Mouse (Mus musculus): ENCODE measurements at regions not wholly inside any gene's neighbourhood (a gene's known extent, or its start where the extent isn't known, plus 50 kb on each side); places are given as distances from the start of the nearest gene placed in this dataset.
"Not testable (repeated sequence)": the region's sequence is repeated elsewhere in the genome, so short reads cannot be mapped to it uniquely, and the experiment has no call there.

- no peak for DNase-seq
Observed at GRCm38 (mm10) chr4:97509576-97509975, 263.0 kb upstream of the Nfia start.

GRCm38 (mm10) chr4:97505734-97506133, 266.8 kb upstream of the Nfia start:
- DNase-seq, result no peak

- no peak for DNase-seq
Observed at GRCm38 (mm10) chr4:97491248-97491804, 281.2 kb upstream of the Nfia start.

- DNase-seq, result no peak
Observed at GRCm38 (mm10) chr4:97486354-97486753, 286.2 kb upstream of the Nfia start.

GRCm38 (mm10) chr4:97485225-97485624, 287.3 kb upstream of the Nfia start:
- DNase-seq, result no peak

- peak; percentile 41 for DNase-seq
Observed at GRCm38 (mm10) chr4:97482701-97483246, 289.8 kb upstream of the Nfia start.

GRCm38 (mm10) chr4:97481836-97482235, 290.7 kb upstream of the Nfia start:
- no peak for DNase-seq

GRCm38 (mm10) chr4:97476571-97477190, 293.7 kb upstream of the Gm10192 start:
- peak; percentile 86 for DNase-seq

- DNase-seq, result not testable (repeated sequence)
Observed at GRCm38 (mm10) chr4:97473492-97473891, 290.5 kb upstream of the Gm10192 start.

- peak; percentile 94 for DNase-seq
Observed at GRCm38 (mm10) chr4:97465932-97466666, 283.1 kb upstream of the Gm10192 start.

GRCm38 (mm10) chr4:97465517-97465916, 282.6 kb upstream of the Gm10192 start:
- no peak for DNase-seq

- DNase-seq, result no peak
Observed at GRCm38 (mm10) chr4:97461177-97461576, 278.2 kb upstream of the Gm10192 start.

- DNase-seq, result no peak
Observed at GRCm38 (mm10) chr4:97439288-97440029, 256.5 kb upstream of the Gm10192 start.

- DNase-seq, result no peak
Observed at GRCm38 (mm10) chr4:97432681-97433080, 249.7 kb upstream of the Gm10192 start.

GRCm38 (mm10) chr4:97432094-97432493, 249.1 kb upstream of the Gm10192 start:
- no peak for DNase-seq

GRCm38 (mm10) chr4:97431239-97431638, 248.3 kb upstream of the Gm10192 start:
- no peak for DNase-seq

GRCm38 (mm10) chr4:97419845-97420244, 236.9 kb upstream of the Gm10192 start:
- no peak for DNase-seq

GRCm38 (mm10) chr4:97418616-97419015, 235.7 kb upstream of the Gm10192 start:
- DNase-seq, result peak; percentile 94

GRCm38 (mm10) chr4:97417943-97418342, 235.0 kb upstream of the Gm10192 start:
- peak; percentile 38 for DNase-seq

GRCm38 (mm10) chr4:97408633-97409296, 225.8 kb upstream of the Gm10192 start:
- DNase-seq, result peak; percentile 41

- no peak for DNase-seq
Observed at GRCm38 (mm10) chr4:97394697-97395280, 211.8 kb upstream of the Gm10192 start.

GRCm38 (mm10) chr4:97381084-97381483, 198.1 kb upstream of the Gm10192 start:
- DNase-seq, result no peak

Measured in retina, postnatal 1 day (tissue).